11 mouse cellular contexts compared by ENCODE assay signal in the genomic region with DNA sequence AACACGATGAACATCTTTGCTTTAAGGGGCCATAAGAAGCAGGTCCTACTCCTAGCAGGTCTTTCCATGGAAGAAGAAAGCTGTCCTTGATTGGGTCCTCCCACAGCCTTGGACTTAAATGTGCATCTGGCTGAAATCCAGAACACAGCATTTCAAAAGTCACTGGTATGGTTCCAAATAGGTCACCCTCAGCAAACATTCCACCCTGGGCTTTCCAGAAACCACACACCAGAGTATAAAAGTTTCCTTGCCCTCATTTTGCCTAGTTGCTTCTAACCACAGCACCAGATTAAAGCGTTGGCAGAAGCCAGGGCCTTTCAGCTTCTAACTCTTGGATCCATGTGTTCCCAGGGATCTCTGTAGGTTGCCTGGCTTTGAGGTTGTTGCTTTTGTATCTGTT. TPM values are rescaled to one million over a fixed set of nuclear protein-coding genes. Genes with fewer than 3 reads are reported as not detected.
DNase-seq lines count a peak whose midpoint lies in the region; ATAC-seq lines count a peak whose summit lies in the region.
"Had no signal": no experiment of that assay in that cellular context is flagged by ENCODE, and none has a peak within 500 bp of the region (broad histone marks: within the 10 kb centered on the region; RNA-seq: fewer than 3 reads in every experiment).

No protein-coding gene starts in this region.

- H3K27me3 ChIP-seq in heart, embryonic 12.5 days (replicated peaks), result no peaks in the 10 kb centered on the region
- no peaks in the 10 kb centered on the region for H3K27me3 ChIP-seq in intestine, embryonic 15.5 days (replicated peaks)
- H3K27me3 ChIP-seq: CH12.LX; neural tube, embryonic 13.5 days had no signal

- no peaks in the 10 kb centered on the region for H3K9me3 ChIP-seq in heart, embryonic 12.5 days (replicated peaks)
- H3K9me3 ChIP-seq in intestine, embryonic 15.5 days, result no peaks in the 10 kb centered on the region
- H3K9me3 ChIP-seq: neural tube, embryonic 13.5 days had no signal

- H3K27ac ChIP-seq in heart, embryonic 12.5 days (ENCODE audit: poor library complexity, severe bottlenecking), result no peak overlapping the region
- H3K27ac ChIP-seq in intestine, embryonic 15.5 days, result no peak overlapping the region
- H3K27ac ChIP-seq: heart, adult 2 months; neural tube, embryonic 13.5 days had no signal

- no peaks in the 10 kb centered on the region for H3K36me3 ChIP-seq in heart, embryonic 12.5 days
- H3K36me3 ChIP-seq in intestine, embryonic 15.5 days, result no peaks in the 10 kb centered on the region
- H3K36me3 ChIP-seq: neural tube, embryonic 13.5 days had no signal

- H3K9ac ChIP-seq in heart, embryonic 12.5 days, result no peak overlapping the region
- no peak overlapping the region for H3K9ac ChIP-seq in intestine, embryonic 15.5 days
- H3K9ac ChIP-seq: neural tube, embryonic 13.5 days had no signal

- no peaks in the 10 kb centered on the region for H3K4me1 ChIP-seq in heart, embryonic 12.5 days (replicated peaks)
- H3K4me1 ChIP-seq in intestine, embryonic 15.5 days (replicated peaks), result no peaks in the 10 kb centered on the region

- ATAC-seq in heart, embryonic 12.5 days (ENCODE audit: insufficient number of reproducible peaks, low FRiP score), result no peak
- no peak for ATAC-seq in intestine, embryonic 15.5 days

- peak; percentile 68 to 74 for DNase-seq in heart, adult 18-20 months
- DNase-seq in 3134 (ENCODE audit: extremely low read depth, insufficient read length, low spot score), result peak; percentile 39
- DNase-seq in adrenal gland, postnatal 25 days, result peak; percentile 13
- peak; percentile 18 for DNase-seq in large intestine, adult 2 months (ENCODE audit: low read depth, low spot score)
- no peak for DNase-seq in embryo, embryonic 10.5 days (ENCODE audit: low spot score)
- DNase-seq in embryo, embryonic 9.5 days (ENCODE audit: extremely low spot score), result no peak

- H3K4me2 ChIP-seq in heart, embryonic 12.5 days, result no peak overlapping the region
- no peak overlapping the region for H3K4me2 ChIP-seq in intestine, embryonic 15.5 days (replicated peaks)
- H3K4me2 ChIP-seq: neural tube, embryonic 13.5 days had no signal

- 67% methylated on average over 2 of the region's 2 CpGs for WGBS in heart, embryonic 12.5 days
- 21% methylated on average over 2 of the region's 2 CpGs for WGBS in large intestine, adult 2 months
- WGBS in intestine, embryonic 15.5 days, result 80% methylated on average over 2 of the region's 2 CpGs

- no peak overlapping the region for H3K4me3 ChIP-seq in heart, embryonic 12.5 days
- H3K4me3 ChIP-seq in intestine, embryonic 15.5 days (replicated peaks), result no peak overlapping the region
- H3K4me3 ChIP-seq: heart, adult 2 months; neural tube, embryonic 13.5 days had no signal

RNA-seq across cellular contexts. Expression of a gene that starts 49.7 kb away (rescaled TPM):
- total RNA-seq in heart, adult 18-20 months (2021), result 100 to 1,000 TPM; 431 to 565 TPM
- 378 and 396 TPM in 2 replicates for polyA plus RNA-seq in heart, embryonic 12.5 days (2016; fragmentation: Nextera tagmentation; extraction: Ambion mirVana)
- 664 and 759 TPM in 2 replicates for total RNA-seq in adrenal gland, postnatal 25 days (2021)
- 291 and 314 TPM in 2 replicates for polyA plus RNA-seq in large intestine, adult 2 months (2012; rRNA removed)
- 528 and 550 TPM in 2 replicates for polyA plus RNA-seq in intestine, embryonic 15.5 days (2015; fragmentation: Nextera tagmentation; extraction: Ambion mirVana)

Comparison
In these comparisons a context has a peak if more than half of its experiments do, and no peak if none do; other contexts are left out.
1. DNase-seq: peak in heart, adult 18-20 months (2 of 2), 3134 (single experiment), adrenal gland, postnatal 25 days (single experiment) and large intestine, adult 2 months (single experiment); none in embryo, embryonic 10.5 days (single experiment) and embryo, embryonic 9.5 days (single experiment).